Comparison of ENCODE assay signal across 8 mouse cellular contexts in genomic region chr1:167282768-167283167, GRCm38 (mm10). TPM values are rescaled to one million over a fixed set of nuclear protein-coding genes. Genes with fewer than 3 reads are reported as not detected.
DNase-seq lines count a peak whose midpoint lies in the region; ATAC-seq and TF ChIP-seq lines count a peak whose summit lies in the region.

No protein-coding gene starts in this region.

- peak overlapping the region; percentile 84 for H3K4me2 ChIP-seq in heart, embryonic 14.5 days (ENCODE audit: low read length)
- peak overlapping the region; percentile 86 for H3K4me2 ChIP-seq in hindbrain, embryonic 15.5 days
- peak overlapping the region; percentile 77 for H3K4me2 ChIP-seq in midbrain, embryonic 11.5 days

- H3K9me3 ChIP-seq in heart, embryonic 14.5 days (ENCODE audit: control insufficient read depth, low read length): no peaks in the 10 kb centered on the region
- H3K9me3 ChIP-seq in MEL (replicated peaks; ENCODE audit: insufficient read depth, low read length): no peaks in the 10 kb centered on the region
- H3K9me3 ChIP-seq in hindbrain, embryonic 15.5 days: no peaks in the 10 kb centered on the region
- no peaks in the 10 kb centered on the region for H3K9me3 ChIP-seq in midbrain, embryonic 11.5 days (ENCODE audit: control insufficient read depth, low read length)

- no peak for TF ChIP-seq CTCF in MEL (IDR thresholded peaks at IDR 0.05 in 2 of 3, conservative IDR thresholded peaks at IDR 0.05 in 1 of 3; ENCODE audit: control insufficient read depth in 1 of 3, insufficient read depth in 1 of 3, low read depth in 2 of 3, low read length in 3 of 3, poor library complexity in 1 of 3, severe bottlenecking in 1 of 3)

- no peak for DNase-seq in heart, postnatal 14 days
- no peak for DNase-seq in MEL (ENCODE audit: low read depth, low spot score)
- no peak for DNase-seq in midbrain, embryonic 11.5 days (ENCODE audit: low spot score, missing footprints)
- DNase-seq in cerebellum, adult 11-12 months: no peak
- no peak for DNase-seq in gastrocnemius, postnatal 14 days

- H3K36me3 ChIP-seq in heart, embryonic 14.5 days (ENCODE audit: control insufficient read depth, insufficient read depth, low read length): no peaks in the 10 kb centered on the region
- peaks cover 5 to 22% of the 10 kb centered on the region in 2 experiments for H3K36me3 ChIP-seq in MEL (ENCODE audit: control insufficient read depth in 1 of 2, insufficient read depth in 2 of 2, low read length in 2 of 2)
- no peaks in the 10 kb centered on the region for H3K36me3 ChIP-seq in hindbrain, embryonic 15.5 days
- no peaks in the 10 kb centered on the region for H3K36me3 ChIP-seq in midbrain, embryonic 11.5 days (ENCODE audit: control insufficient read depth, insufficient read depth, low read length)

- H3K27ac ChIP-seq in heart, embryonic 14.5 days (replicated peaks in 1 of 2; ENCODE audit: control insufficient read depth in 1 of 2, insufficient read depth in 1 of 2, low read depth in 2 of 2, low read length in 2 of 2): no peak overlapping the region; a peak in 1 of 4 replicates
- peak overlapping the region; percentile 87 for H3K27ac ChIP-seq in MEL (ENCODE audit: control insufficient read depth, low read depth, low read length)
- H3K27ac ChIP-seq in hindbrain, embryonic 15.5 days (replicated peaks): peak overlapping the region; percentile 97; the same call in 1 of the 2 replicates
- no peak overlapping the region for H3K27ac ChIP-seq in midbrain, embryonic 11.5 days (ENCODE audit: low read depth, low read length)

- no peak for TF ChIP-seq POLR2A in MEL (IDR thresholded peaks at IDR 0.05; ENCODE audit: control insufficient read depth in 1 of 2, insufficient read depth in 1 of 2, low read depth in 1 of 2, low read length in 2 of 2, poor library complexity in 1 of 2)

- peak overlapping the region; percentile 70 to 93; a peak in 3 of 4 replicates for H3K4me3 ChIP-seq in heart, embryonic 14.5 days (ENCODE audit: control insufficient read depth in 1 of 2, insufficient read depth in 1 of 2, low read depth in 1 of 2, low read length in 2 of 2)
- peak overlapping the region; percentile 90 to 99 for H3K4me3 ChIP-seq in MEL (ENCODE audit: control insufficient read depth in 1 of 2, insufficient read depth in 1 of 2, low read depth in 2 of 2, low read length in 2 of 2)
- peak overlapping the region; percentile 90 for H3K4me3 ChIP-seq in hindbrain, embryonic 15.5 days
- H3K4me3 ChIP-seq in midbrain, embryonic 11.5 days (ENCODE audit: low read depth, low read length): peak overlapping the region; percentile 72

- no peak for TF ChIP-seq RAD21 in MEL (IDR thresholded peaks at IDR 0.05; ENCODE audit: low read depth, low read length)

- no peak for ATAC-seq in heart, embryonic 14.5 days (ENCODE audit: insufficient number of reproducible peaks, insufficient read depth, low FRiP score, low read depth)
- ATAC-seq in hindbrain, embryonic 15.5 days (ENCODE audit: low FRiP score, low read depth): no peak
- ATAC-seq in midbrain, embryonic 11.5 days (ENCODE audit: low FRiP score): no peak
- no peak for ATAC-seq in inflammation-experienced regulatory T-cells, adult 6 months

- intact Hi-C loops in heart, postnatal 14 days (cut with DNase I): loop anchor here (2.0 kb wide), 1 partner anchor 26 kb away; the partner anchor contains the start of gene Tmco1
- intact Hi-C loops in gastrocnemius, postnatal 14 days (cut with DNase I; ENCODE audit: low total_unique reads): loop anchor here (10.0 kb wide), 1 partner anchor 58 kb away; no protein-coding TSS in a partner anchor

- peaks cover 17 to 26% of the 10 kb centered on the region in 2 experiments for H3K4me1 ChIP-seq in heart, embryonic 14.5 days (ENCODE audit: control insufficient read depth in 2 of 2, insufficient read depth in 2 of 2, low read length in 2 of 2)
- peaks cover 4 to 19% of the 10 kb centered on the region in 2 experiments; a peak in 3 of 4 replicates for H3K4me1 ChIP-seq in MEL (ENCODE audit: control insufficient read depth in 1 of 2, insufficient read depth in 2 of 2, low read length in 2 of 2)
- peaks cover 26% of the 10 kb centered on the region for H3K4me1 ChIP-seq in hindbrain, embryonic 15.5 days (replicated peaks)
- H3K4me1 ChIP-seq in midbrain, embryonic 11.5 days (ENCODE audit: control insufficient read depth, insufficient read depth, low read length): peaks cover 14% of the 10 kb centered on the region

- H3K9ac ChIP-seq in heart, embryonic 14.5 days (ENCODE audit: low read length): peak overlapping the region; percentile 82; the same call in 1 of the 2 replicates
- H3K9ac ChIP-seq in MEL (ENCODE audit: control insufficient read depth, low read depth, low read length, poor library complexity, severe bottlenecking): peak overlapping the region; percentile 93
- H3K9ac ChIP-seq in hindbrain, embryonic 15.5 days: peak overlapping the region; percentile 88; the same call in 1 of the 2 replicates
- peak overlapping the region; percentile 96 for H3K9ac ChIP-seq in midbrain, embryonic 11.5 days (ENCODE audit: low read length)

- peaks cover 71% of the 10 kb centered on the region for H3K79me2 ChIP-seq in MEL (ENCODE audit: control insufficient read depth, insufficient read depth, low read length, poor library complexity)

- 48% methylated on average over 5 of the region's 5 CpGs for WGBS in heart, embryonic 14.5 days
- WGBS in hindbrain, embryonic 15.5 days: 48% methylated on average over 5 of the region's 5 CpGs
- WGBS in midbrain, embryonic 11.5 days: 59% methylated on average over 5 of the region's 5 CpGs

- peak; percentile 18 to 51; a peak in 2 of 4 replicates for TF ChIP-seq EP300 in MEL (IDR thresholded peaks at IDR 0.05; ENCODE audit: low read depth in 1 of 2, low read length in 2 of 2)

- H3K27me3 ChIP-seq in heart, embryonic 14.5 days (ENCODE audit: control insufficient read depth, insufficient read depth, low read length): no peaks in the 10 kb centered on the region
- H3K27me3 ChIP-seq in MEL (ENCODE audit: control insufficient read depth in 1 of 2, insufficient read depth in 2 of 2, low read length in 2 of 2): no peaks in the 10 kb centered on the region
- H3K27me3 ChIP-seq in hindbrain, embryonic 15.5 days: no peaks in the 10 kb centered on the region
- no peaks in the 10 kb centered on the region for H3K27me3 ChIP-seq in midbrain, embryonic 11.5 days (ENCODE audit: control insufficient read depth, insufficient read depth, low read length)

TF ChIP-seq in MEL, 35 proteins besides CTCF, POLR2A, EP300 and RAD21:
- no peak for TF ChIP-seq MAX (IDR thresholded peaks at IDR 0.05; ENCODE audit: low read length)
- peak; percentile 40; the same call in 1 of the 2 replicates for TF ChIP-seq CHD1 (IDR thresholded peaks at IDR 0.05; ENCODE audit: low read depth, low read length)
- no peak for TF ChIP-seq ZC3H11A (IDR thresholded peaks at IDR 0.05; ENCODE audit: low read depth, low read length)
- TF ChIP-seq CHD2 (IDR thresholded peaks at IDR 0.05; ENCODE audit: low read length): no peak
- no peak for TF ChIP-seq ELF1 (IDR thresholded peaks at IDR 0.05; ENCODE audit: low read depth, low read length)
- no peak for TF ChIP-seq POLR2AphosphoS2 (IDR thresholded peaks at IDR 0.05; ENCODE audit: low read length)
- TF ChIP-seq MXI1 (IDR thresholded peaks at IDR 0.05; ENCODE audit: low read depth, low read length): no peak
TF ChIP-seq in MEL: peak in this region for 1.

RNA-seq across cellular contexts. Expression of gene Uck2, which starts 2.4 kb away (rescaled TPM):
- polyA plus RNA-seq in heart, embryonic 14.5 days (2014; fragmentation: Nextera tagmentation; extraction: Ambion mirVana): 39.2 TPM in 2 replicates
- 10 to 100 TPM; 47.3 to 54.5 TPM for total RNA-seq in heart, postnatal 14 days (2021)
- 191 and 213 TPM in 2 replicates for total RNA-seq in MEL (2012; rRNA removed)
- polyA plus RNA-seq in MEL (2012; ENCODE audit: insufficient read depth in 1 of 2, insufficient read length in 2 of 2, low read depth in 1 of 2, low replicate concordance in 2 of 2, missing spikeins in 1 of 2): 100 to 1,000 TPM; 290 to 643 TPM
- polyA plus RNA-seq in hindbrain, embryonic 15.5 days (2015; fragmentation: Nextera tagmentation; extraction: Ambion mirVana): 52.5 and 53.2 TPM in 2 replicates
- 110 and 113 TPM in 2 replicates for polyA plus RNA-seq in midbrain, embryonic 11.5 days (2014; fragmentation: Nextera tagmentation; extraction: Ambion mirVana)
- 10 to 100 TPM; 18.4 to 29.1 TPM for total RNA-seq in gastrocnemius, postnatal 14 days (2021)
- 10 to 100 TPM; 22.3 to 28.8 (median 23.2) TPM for polyA plus RNA-seq in inflammation-experienced regulatory T-cells, adult 6 months (2017; shearing (Covaris generic))

RNA-seq across cellular contexts. Expression of gene Tmco1, which starts 25.4 kb away (rescaled TPM):
- 85.6 and 90.1 TPM in 2 replicates for polyA plus RNA-seq in heart, embryonic 14.5 days (2014; fragmentation: Nextera tagmentation; extraction: Ambion mirVana)
- total RNA-seq in heart, postnatal 14 days (2021): 10 to 100 TPM; 80.6 to 86.5 TPM
- 126 and 128 TPM in 2 replicates for total RNA-seq in MEL (2012; rRNA removed)
- polyA plus RNA-seq in MEL (2012; ENCODE audit: insufficient read depth in 1 of 2, insufficient read length in 2 of 2, low read depth in 1 of 2, low replicate concordance in 2 of 2, missing spikeins in 1 of 2): 100 to 1,000 TPM in 1 of 2 experiments, not detected in 1; 110 TPM
- polyA plus RNA-seq in hindbrain, embryonic 15.5 days (2015; fragmentation: Nextera tagmentation; extraction: Ambion mirVana): 68.3 and 69.8 TPM in 2 replicates
- 94.2 and 105 TPM in 2 replicates for polyA plus RNA-seq in midbrain, embryonic 11.5 days (2014; fragmentation: Nextera tagmentation; extraction: Ambion mirVana)
- 10 to 100 TPM; 36.8 to 39.3 TPM for total RNA-seq in gastrocnemius, postnatal 14 days (2021)
- polyA plus RNA-seq in inflammation-experienced regulatory T-cells, adult 6 months (2017; shearing (Covaris generic)): 100 to 1,000 TPM; 100 to 124 (median 106) TPM

Comparison
In these comparisons a context has a peak if more than half of its experiments do, and no peak if none do; other contexts are left out.
1. H3K27ac ChIP-seq: peak in MEL (single experiment) and hindbrain, embryonic 15.5 days (single experiment); none in heart, embryonic 14.5 days (0 of 2) and midbrain, embryonic 11.5 days (single experiment).
2. Peak in every context shown above with its lines, with median percentiles within 50 percentile points of each other: H3K4me2 ChIP-seq, H3K4me3 ChIP-seq and H3K9ac ChIP-seq.